Mouse (Mus musculus): Measurements from ENCODE around the gene Sema4b.

Gene Sema4b

DNA sequence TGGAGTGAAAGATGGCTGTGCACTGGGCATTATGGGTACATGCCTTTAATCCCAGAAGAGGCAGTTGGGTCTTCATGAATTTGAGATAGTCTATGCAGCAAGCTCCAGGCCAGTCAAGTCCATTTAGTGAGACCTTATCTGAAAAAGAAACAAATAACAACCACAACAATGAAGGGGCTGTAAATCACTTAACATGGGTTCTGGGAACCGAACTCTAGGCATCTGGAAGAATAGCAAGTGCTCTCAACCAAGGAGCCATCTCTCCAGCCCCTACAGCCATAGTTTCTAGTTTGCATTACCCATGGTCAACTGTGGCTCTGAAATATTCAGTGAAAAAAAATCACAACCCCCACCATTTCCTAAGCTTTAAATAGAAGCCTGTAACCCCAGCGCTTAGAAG, 16.8 kb upstream of the Sema4b start:
- H3K4me3 ChIP-seq (replicated peaks; ENCODE audit: low read length) = no peak overlapping the region
- H3K9me3 ChIP-seq (ENCODE audit: low read length) = no peaks in the 10 kb centered on the region
- H3K36me3 ChIP-seq (ENCODE audit: insufficient read depth, low read length) = no peaks in the 10 kb centered on the region
- TF ChIP-seq NANOG (IDR thresholded peaks at IDR 0.05; ENCODE audit: borderline replicate concordance, low read length) (no peak), CTCF (conservative IDR thresholded peaks at IDR 0.05; ENCODE audit: low read length) (no peak), POU5F1 (IDR thresholded peaks at IDR 0.05; ENCODE audit: borderline replicate concordance, low read length) (no peak)
- peaks cover 8% of the 10 kb centered on the region; the same call in 1 of the 2 replicates for H3K27me3 ChIP-seq (ENCODE audit: insufficient read depth, low read length)
- H3K4me1 ChIP-seq (replicated peaks; ENCODE audit: low read depth, low read length) = peaks cover 16% of the 10 kb centered on the region

DNA sequence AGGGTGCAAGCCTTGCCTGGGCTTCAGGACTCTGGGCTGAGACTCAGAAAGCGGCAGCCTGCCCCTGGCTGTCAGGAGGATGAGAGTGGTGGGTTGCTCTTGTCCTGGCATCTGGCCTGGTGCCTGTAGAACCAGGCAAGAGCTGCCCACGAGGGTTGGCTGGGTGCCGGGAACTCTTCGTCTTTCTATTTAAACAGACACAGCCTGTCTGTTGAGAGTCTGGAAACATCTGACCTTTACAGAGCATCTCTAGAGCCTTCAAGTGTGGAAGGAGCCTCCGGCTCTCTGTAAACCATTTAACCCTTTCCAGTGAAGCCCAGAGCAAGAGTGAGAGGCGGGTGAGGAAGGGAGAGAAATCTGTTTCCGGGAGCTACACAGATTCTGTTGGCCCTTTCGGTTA, 15.3 kb upstream of the Sema4b start:
- H3K4me3 ChIP-seq (replicated peaks; ENCODE audit: low read length) = no peak overlapping the region

DNA sequence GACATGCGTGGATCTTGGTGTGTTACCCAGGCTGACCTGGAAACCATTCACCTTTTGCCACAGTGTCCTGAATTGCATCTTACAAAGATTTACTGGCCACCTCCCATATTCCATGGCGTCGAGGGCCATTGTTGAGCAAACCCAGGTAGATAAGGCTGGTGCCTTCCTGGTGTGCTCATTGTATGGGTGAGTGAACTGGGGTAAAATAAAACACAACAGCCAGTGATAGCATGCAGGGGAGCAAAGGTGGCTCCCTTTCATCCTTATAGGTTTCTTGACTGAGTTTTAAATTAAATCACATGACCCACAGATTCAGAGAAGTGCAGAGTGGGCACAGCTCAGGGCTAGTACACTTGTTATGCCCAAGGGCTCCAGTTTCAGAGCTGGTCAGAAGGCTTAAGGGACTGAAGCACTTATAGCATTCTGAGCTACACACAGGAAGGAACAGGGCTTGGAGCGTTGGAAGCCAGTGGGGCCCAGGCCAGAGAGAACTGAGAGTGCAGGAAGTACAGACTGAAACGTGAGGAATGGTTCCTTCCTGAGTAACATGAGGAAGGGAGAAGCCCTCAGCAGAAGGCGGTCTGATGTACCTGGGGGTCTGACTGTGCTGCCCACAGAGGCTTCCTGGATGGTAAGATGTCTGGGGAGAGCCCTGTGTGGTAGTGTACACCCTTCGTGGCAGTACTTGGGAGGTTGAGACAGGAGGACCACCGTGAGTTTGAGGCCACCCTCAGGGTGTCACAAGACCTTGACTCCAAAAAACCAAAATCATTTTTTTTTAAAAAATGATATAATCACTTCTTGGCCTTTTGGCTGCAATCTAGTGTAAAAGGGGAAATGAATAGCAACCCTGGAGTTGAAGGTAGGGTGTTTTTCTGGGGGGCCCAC, 14.3 kb upstream of the Sema4b start:
- Histone ChIP-seq H3K4me3 (replicated peaks; ENCODE audit: low read length) (no peak overlapping the region), H3K9me3 (ENCODE audit: low read length) (no peaks in the 10 kb centered on the region), H3K27me3 (ENCODE audit: insufficient read depth, low read length) (peaks cover 14% of the 10 kb centered on the region), H3K36me3 (ENCODE audit: insufficient read depth, low read length) (no peaks in the 10 kb centered on the region), H3K4me1 (replicated peaks; ENCODE audit: low read depth, low read length) (0 out of 2 replicates have a peak, but pooled peaks cover 3% of the 10 kb centered on the region)
- TF ChIP-seq POU5F1 (IDR thresholded peaks at IDR 0.05; ENCODE audit: borderline replicate concordance, low read length) (no peak), CTCF (conservative IDR thresholded peaks at IDR 0.05; ENCODE audit: low read length) (no peak), NANOG (IDR thresholded peaks at IDR 0.05; ENCODE audit: borderline replicate concordance, low read length) (no peak)

More for the DNA sequence above, 15.3 kb upstream of the Sema4b start:
- peaks cover 8% of the 10 kb centered on the region for H3K4me1 ChIP-seq (replicated peaks; ENCODE audit: low read depth, low read length)
- H3K27me3 ChIP-seq (ENCODE audit: insufficient read depth, low read length) = peaks cover 14% of the 10 kb centered on the region
- H3K36me3 ChIP-seq (ENCODE audit: insufficient read depth, low read length) = no peaks in the 10 kb centered on the region
- TF ChIP-seq POU5F1 (IDR thresholded peaks at IDR 0.05; ENCODE audit: borderline replicate concordance, low read length) (no peak), NANOG (IDR thresholded peaks at IDR 0.05; ENCODE audit: borderline replicate concordance, low read length) (no peak), CTCF (conservative IDR thresholded peaks at IDR 0.05; ENCODE audit: low read length) (no peak)
- H3K9me3 ChIP-seq (ENCODE audit: low read length) = no peaks in the 10 kb centered on the region

DNA sequence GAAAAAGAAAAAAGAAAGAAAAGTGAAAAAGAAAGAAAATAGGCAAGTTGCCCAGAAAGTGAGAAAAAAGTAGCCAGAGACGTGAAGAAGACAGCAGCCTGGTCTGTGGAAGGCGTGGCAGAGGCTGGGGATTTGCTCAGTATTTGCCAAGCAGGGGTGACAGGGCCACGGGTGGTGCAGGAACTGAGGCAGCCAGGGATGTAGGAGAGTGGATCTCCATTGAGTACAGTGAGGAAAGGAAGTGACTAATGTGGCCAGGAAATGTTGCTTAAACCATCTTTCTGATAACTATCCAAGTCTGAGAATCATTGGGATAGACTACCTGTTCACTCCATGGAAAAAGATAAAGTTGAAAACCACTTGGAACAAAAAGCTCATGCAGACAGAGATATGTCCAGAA, 10.5 kb upstream of the Sema4b start:
- no peak for TF ChIP-seq NANOG (IDR thresholded peaks at IDR 0.05; ENCODE audit: borderline replicate concordance, low read length)
- no peak for TF ChIP-seq CTCF (conservative IDR thresholded peaks at IDR 0.05; ENCODE audit: low read length)
- TF ChIP-seq POU5F1 (IDR thresholded peaks at IDR 0.05; ENCODE audit: borderline replicate concordance, low read length) = no peak
- Histone ChIP-seq H3K9me3 (ENCODE audit: low read length) (no peaks in the 10 kb centered on the region), H3K27me3 (ENCODE audit: insufficient read depth, low read length) (peaks cover 14% of the 10 kb centered on the region), H3K4me1 (replicated peaks; ENCODE audit: low read depth, low read length) (peaks cover 21% of the 10 kb centered on the region), H3K4me3 (replicated peaks; ENCODE audit: low read length) (no peak overlapping the region), H3K36me3 (ENCODE audit: insufficient read depth, low read length) (no peaks in the 10 kb centered on the region)

DNA sequence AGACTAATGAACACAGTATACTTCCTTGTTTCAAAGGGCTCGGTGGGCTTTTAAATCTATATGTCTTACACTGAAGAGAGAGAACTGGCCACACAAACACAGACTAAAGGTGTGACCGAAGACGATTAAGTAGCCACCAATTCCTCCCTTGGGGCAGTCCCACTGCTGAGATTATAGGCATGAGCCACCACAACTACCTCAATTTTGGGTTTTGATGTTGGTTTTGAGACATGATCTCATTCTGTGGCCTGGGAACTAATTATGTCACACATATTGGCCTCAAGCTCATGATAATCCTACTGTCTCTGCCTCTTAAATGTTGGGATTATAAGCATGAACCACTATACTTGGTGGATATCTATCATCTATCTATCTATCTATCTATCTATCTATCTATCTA, 9.2 kb upstream of the Sema4b start:
- peaks cover 28% of the 10 kb centered on the region for H3K4me1 ChIP-seq (replicated peaks; ENCODE audit: low read depth, low read length)

DNA sequence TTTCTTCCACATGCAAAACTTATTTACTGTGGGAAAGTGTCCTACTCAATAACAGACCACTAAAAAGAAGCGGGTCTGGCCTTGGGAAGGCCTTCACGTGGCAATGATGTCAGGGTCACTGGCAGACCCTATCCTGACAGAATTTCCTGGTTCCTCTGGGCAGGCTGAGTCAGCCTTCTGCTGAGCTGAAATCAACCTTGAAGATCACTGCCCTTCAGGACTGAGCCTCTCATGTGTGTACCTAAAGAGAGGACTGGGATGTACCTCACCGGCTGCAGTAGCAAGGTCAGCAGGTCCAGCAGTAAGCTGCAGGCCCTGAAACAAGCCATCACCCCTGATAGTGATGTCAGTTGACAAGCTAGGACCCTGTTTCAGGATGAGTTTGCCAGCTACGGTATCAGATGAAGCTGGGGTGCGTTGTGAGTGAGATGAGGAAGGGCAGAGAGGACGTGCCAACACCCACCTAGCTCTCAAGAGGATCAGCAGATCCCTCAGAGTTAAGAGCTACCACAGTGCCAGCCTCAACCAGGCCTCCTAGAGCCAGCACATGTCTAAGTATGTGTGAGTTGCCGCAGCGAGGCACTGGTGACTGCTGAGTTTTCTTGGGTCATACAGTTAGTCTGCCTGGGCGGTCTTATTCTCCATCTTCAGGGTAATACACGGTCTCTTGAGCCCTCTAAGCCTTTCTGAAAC, 8.5 kb upstream of the Sema4b start:
- Histone ChIP-seq H3K36me3 (ENCODE audit: insufficient read depth, low read length) (no peaks in the 10 kb centered on the region), H3K27me3 (ENCODE audit: insufficient read depth, low read length) (peaks cover 8% of the 10 kb centered on the region), H3K4me3 (replicated peaks; ENCODE audit: low read length) (no peak overlapping the region), H3K4me1 (replicated peaks; ENCODE audit: low read depth, low read length) (peaks cover 28% of the 10 kb centered on the region), H3K9me3 (ENCODE audit: low read length) (no peaks in the 10 kb centered on the region)
- TF ChIP-seq NANOG (IDR thresholded peaks at IDR 0.05; ENCODE audit: borderline replicate concordance, low read length) (no peak), CTCF (conservative IDR thresholded peaks at IDR 0.05; ENCODE audit: low read length) (no peak), POU5F1 (IDR thresholded peaks at IDR 0.05; ENCODE audit: borderline replicate concordance, low read length) (no peak)

More for the DNA sequence above, 9.2 kb upstream of the Sema4b start:
- no peaks in the 10 kb centered on the region for H3K9me3 ChIP-seq (ENCODE audit: low read length)
- H3K4me3 ChIP-seq (replicated peaks; ENCODE audit: low read length) = no peak overlapping the region
- peaks cover 8% of the 10 kb centered on the region for H3K27me3 ChIP-seq (ENCODE audit: insufficient read depth, low read length)
- no peaks in the 10 kb centered on the region for H3K36me3 ChIP-seq (ENCODE audit: insufficient read depth, low read length)
- no peak for TF ChIP-seq POU5F1 (IDR thresholded peaks at IDR 0.05; ENCODE audit: borderline replicate concordance, low read length)
- TF ChIP-seq NANOG (IDR thresholded peaks at IDR 0.05; ENCODE audit: borderline replicate concordance, low read length) = no peak
- no peak for TF ChIP-seq CTCF (conservative IDR thresholded peaks at IDR 0.05; ENCODE audit: low read length)

DNA sequence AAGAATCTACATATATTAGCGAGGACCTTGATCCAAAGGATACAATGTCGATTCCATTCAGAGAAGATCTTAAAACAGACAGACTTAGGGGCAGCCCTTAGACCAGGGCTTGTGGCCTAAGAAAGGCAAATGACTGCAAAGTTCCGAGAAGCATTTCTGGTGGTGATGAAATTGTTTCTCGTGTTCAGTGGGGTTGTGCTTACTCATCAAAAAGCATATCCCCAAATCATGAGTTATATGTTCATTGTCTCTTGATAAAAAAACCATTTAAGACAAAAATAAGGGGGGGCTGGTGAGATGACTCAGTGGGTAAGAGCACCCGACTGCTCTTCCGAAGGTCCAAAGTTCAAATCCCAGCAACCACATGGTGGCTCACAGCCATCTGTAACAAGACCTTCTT, 7.3 kb upstream of the Sema4b start:
- peaks cover 36% of the 10 kb centered on the region for H3K4me1 ChIP-seq (replicated peaks; ENCODE audit: low read depth, low read length)
- H3K4me3 ChIP-seq (replicated peaks; ENCODE audit: low read length) = no peak overlapping the region
- no peaks in the 10 kb centered on the region for H3K9me3 ChIP-seq (ENCODE audit: low read length)
- no peaks in the 10 kb centered on the region for H3K36me3 ChIP-seq (ENCODE audit: insufficient read depth, low read length)
- peaks cover 8% of the 10 kb centered on the region for H3K27me3 ChIP-seq (ENCODE audit: insufficient read depth, low read length)
- no peak for TF ChIP-seq POU5F1 (IDR thresholded peaks at IDR 0.05; ENCODE audit: borderline replicate concordance, low read length)
- no peak for TF ChIP-seq CTCF (conservative IDR thresholded peaks at IDR 0.05; ENCODE audit: low read length)
- TF ChIP-seq NANOG (IDR thresholded peaks at IDR 0.05; ENCODE audit: borderline replicate concordance, low read length) = no peak

DNA sequence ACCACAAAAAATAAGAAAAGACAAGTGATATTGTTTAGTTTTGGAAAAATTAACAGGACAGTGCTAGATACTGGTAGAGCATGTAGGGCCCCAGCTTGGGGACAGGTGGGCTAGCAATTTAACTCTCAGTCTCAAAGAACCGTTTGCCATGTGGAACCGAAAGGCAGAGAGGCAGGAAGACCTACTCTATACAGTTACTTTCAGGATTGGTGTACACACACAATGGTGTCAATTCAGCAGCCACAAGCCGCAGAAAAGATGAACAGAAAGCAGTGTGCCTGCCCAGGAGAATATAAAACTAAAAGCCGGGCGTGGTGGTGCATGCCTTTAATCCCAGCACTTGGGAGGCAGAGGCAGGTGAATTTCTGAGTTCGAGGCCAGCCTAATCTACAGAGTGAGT, 6.9 kb upstream of the Sema4b start:
- H3K4me1 ChIP-seq (replicated peaks; ENCODE audit: low read depth, low read length) = peaks cover 40% of the 10 kb centered on the region
- no peak overlapping the region for H3K4me3 ChIP-seq (replicated peaks; ENCODE audit: low read length)
- TF ChIP-seq POU5F1 (IDR thresholded peaks at IDR 0.05; ENCODE audit: borderline replicate concordance, low read length) (no peak), NANOG (IDR thresholded peaks at IDR 0.05; ENCODE audit: borderline replicate concordance, low read length) (no peak), CTCF (conservative IDR thresholded peaks at IDR 0.05; ENCODE audit: low read length) (no peak)
- H3K36me3 ChIP-seq (ENCODE audit: insufficient read depth, low read length) = no peaks in the 10 kb centered on the region
- H3K9me3 ChIP-seq (ENCODE audit: low read length) = no peaks in the 10 kb centered on the region
- peaks cover 7% of the 10 kb centered on the region for H3K27me3 ChIP-seq (ENCODE audit: insufficient read depth, low read length)
